Mouse (Mus musculus) urinary bladder, postnatal 4 days (tissue): ENCODE data around the gene Rpl36-ps4.
"Not testable (repeated sequence)": the region's sequence is repeated elsewhere in the genome, so short reads cannot be mapped to it uniquely, and the experiment has no call there.

Experiments
- DNase-seq, 2 experiments: peaks; one replicate each; pipeline ENCODE4 v3.0.0; 2021 to 2022; ENCODE audit warnings: low spot score in 2 of 2

Gene Rpl36-ps4

DNA sequence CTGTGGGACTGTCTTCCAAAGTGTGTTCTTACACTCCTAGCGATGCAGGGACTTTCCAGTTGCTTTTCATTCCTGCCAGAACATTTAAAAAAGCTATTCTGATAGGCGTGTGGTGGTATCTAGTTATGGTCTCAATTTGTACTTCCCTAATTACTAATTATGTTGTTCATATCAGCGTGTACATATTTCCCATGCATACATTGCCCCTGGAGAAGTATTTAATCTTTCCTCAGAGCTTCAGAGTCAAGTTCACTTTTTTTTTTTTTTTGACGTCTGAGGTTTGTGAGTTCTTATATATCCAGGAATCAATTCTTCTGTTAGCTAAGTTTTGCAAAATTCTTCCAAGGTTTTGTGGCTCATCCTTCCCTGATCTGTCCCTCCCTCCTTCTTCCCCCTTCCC, 15.4 kb downstream of the Rpl36-ps4 start:
- no peak for DNase-seq

DNA sequence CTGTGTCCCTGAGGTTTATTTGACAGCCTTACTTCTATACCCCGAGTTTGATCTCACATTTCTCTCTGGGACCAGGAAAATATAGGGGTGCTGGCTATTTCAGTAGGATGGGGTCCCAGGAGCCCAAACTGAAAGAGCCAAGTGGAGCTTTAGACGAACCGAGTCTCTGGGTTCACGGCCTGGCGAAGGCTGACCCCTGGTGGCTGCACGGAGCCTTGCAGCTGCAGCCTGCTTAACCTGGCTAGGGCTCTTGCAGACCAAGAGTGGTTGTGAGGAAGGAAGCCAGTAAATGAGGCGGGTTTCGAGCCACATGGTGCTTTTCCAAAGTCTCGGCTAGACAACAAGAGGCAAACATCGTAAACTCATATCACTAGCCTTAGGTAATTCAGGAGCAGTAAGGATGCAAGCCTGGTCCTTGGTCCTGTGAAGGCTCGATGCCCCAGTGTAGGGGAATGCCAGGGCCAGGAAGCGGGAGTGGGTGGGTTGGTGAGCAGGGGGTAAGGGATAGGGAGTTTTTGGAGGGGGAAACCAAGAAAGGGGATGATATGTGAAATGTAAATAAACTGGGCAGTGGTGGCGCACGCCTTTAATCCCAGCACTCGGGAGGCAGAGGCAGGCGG, 28.3 kb downstream of the Rpl36-ps4 start:
- DNase-seq: peak; percentile 65 to 83

GRCm38 (mm10) chr17:87954618-87955124, 33.9 kb downstream of the Rpl36-ps4 start:
- DNase-seq: not testable (repeated sequence)

- DNase-seq: no peak
Measured at GRCm38 (mm10) chr17:87957096-87957840, 36.5 kb downstream of the Rpl36-ps4 start.

GRCm38 (mm10) chr17:87958283-87958682, 37.5 kb downstream of the Rpl36-ps4 start:
- no peak for DNase-seq

DNA sequence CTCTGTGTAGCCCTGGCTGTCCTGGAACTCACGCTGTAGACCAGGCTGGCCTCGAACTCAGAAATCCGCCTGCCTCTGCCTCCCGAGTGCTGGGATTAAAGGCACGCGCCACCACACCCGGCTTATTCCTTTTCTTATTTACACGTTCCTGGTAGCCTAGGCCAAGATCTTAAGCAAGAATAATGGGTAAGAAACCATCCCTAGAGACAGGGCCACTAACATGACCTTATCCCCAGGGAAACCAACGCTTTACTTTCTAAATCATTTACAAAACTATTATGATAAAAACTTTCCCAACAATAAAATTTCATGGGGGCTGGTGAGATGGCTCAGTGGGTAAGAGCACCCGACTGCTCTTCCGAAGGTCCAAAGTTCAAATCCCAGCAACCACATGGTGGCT, 38.6 kb downstream of the Rpl36-ps4 start:
- not testable (repeated sequence) for DNase-seq

DNA sequence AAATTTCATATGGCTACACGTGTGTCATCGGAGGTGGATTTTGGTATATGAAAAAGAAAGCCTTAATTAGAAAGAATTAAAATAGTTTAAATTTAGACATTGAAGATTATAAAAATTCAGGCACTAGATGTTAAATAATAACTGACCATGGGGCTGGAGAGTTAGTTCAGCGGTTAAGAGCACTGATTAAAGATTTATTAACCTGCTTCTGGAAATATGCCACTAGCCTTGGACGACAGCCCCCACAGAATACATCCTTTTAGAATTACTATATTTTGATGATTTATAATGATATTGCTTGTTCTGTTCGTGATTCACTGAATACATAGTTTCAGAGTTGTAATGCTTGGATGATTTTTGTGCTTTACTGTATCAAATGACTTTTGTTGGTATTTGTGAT, 39.2 kb downstream of the Rpl36-ps4 start:
- DNase-seq: not testable (repeated sequence)

GRCm38 (mm10) chr17:87963081-87964075, 42.6 kb downstream of the Rpl36-ps4 start:
- DNase-seq: no peak

- DNase-seq: not testable (repeated sequence)
Measured at GRCm38 (mm10) chr17:87968483-87968926, 47.7 kb downstream of the Rpl36-ps4 start.
